Mouse (Mus musculus) MEL (cell line): Measurements from ENCODE around the gene Igsf21.

Experiments
- CTCF ChIP-seq, 3 experiments: IDR thresholded peaks in 2 of 3; conservative IDR thresholded peaks in 1 of 3; 2 replicates each; pipeline ENCODE4 v1.5.1; 2011 to 2012; ENCODE audit warnings: low read length in 3 of 3, low read depth in 2 of 3, mild to moderate bottlenecking in 2 of 3, improper control_type of control experiment in 1 of 3, inconsistent platforms in 1 of 3, mixed read lengths in 1 of 3, moderate library complexity in 1 of 3; ENCODE audit not compliant: control insufficient read depth in 1 of 3, insufficient read depth in 1 of 3, poor library complexity in 1 of 3, severe bottlenecking in 1 of 3
- NELFE ChIP-seq: IDR thresholded peaks from 2 replicates; pipeline ENCODE4 v1.6.1; 2011; ENCODE audit warnings: low read depth, low read length, improper control_type of control experiment
- NRF1 ChIP-seq: IDR thresholded peaks from 2 replicates; pipeline ENCODE4 v1.6.1; 2014; ENCODE audit warnings: low read depth, mild to moderate bottlenecking, inconsistent platforms, low read length, improper control_type of control experiment, moderate library complexity; ENCODE audit not compliant: poor library complexity, insufficient read depth, severe bottlenecking
- RAD21 ChIP-seq: IDR thresholded peaks from 2 replicates; pipeline ENCODE4 v1.6.1; 2011; ENCODE audit warnings: mild to moderate bottlenecking, low read depth, low read length, improper control_type of control experiment
- UBTF ChIP-seq: IDR thresholded peaks from 2 replicates; pipeline ENCODE4 v1.6.1; 2012; ENCODE audit warnings: low read depth, mild to moderate bottlenecking, inconsistent platforms, low read length, improper control_type of control experiment, moderate library complexity, borderline replicate concordance; ENCODE audit not compliant: insufficient read depth

- no peak for TF ChIP-seq NRF1
- TF ChIP-seq NELFE, result no peak
- TF ChIP-seq RAD21, result no peak
- TF ChIP-seq CTCF (IDR thresholded peaks at IDR 0.05 in 2 of 3, conservative IDR thresholded peaks at IDR 0.05 in 1 of 3; ENCODE audit: control insufficient read depth in 1 of 3, insufficient read depth in 1 of 3, low read depth in 2 of 3, low read length in 3 of 3, poor library complexity in 1 of 3, severe bottlenecking in 1 of 3), result no peak
- TF ChIP-seq UBTF, result no peak
Measured at GRCm38 (mm10) chr4:140103341-140104027, 143.1 kb downstream of the Igsf21 start.
